Mouse (Mus musculus) cerebellum, adult (tissue): ENCODE results near the gene Uba5.
A peak's percentile ranks its signal among the peaks of the same experiment; 100 is the strongest.

Experiments used
- ATAC-seq: cut with Nextera tagmentation; 2 replicates; pipeline ENCODE4 v1.9.2; 2017; ENCODE audit warnings: mild to moderate bottlenecking, moderate library complexity, mixed read lengths; ENCODE audit not compliant: insufficient number of reproducible peaks, low FRiP score, low TSS enrichment

Uba5 gene

GRCm38 (mm10) chr9:104062430-104063243, at the start of gene Uba5:
TSS of gene Uba5 (minus strand) at chr9:104063134.
- peak; percentile 57; the same call in 1 of the 2 replicates for ATAC-seq

GRCm38 (mm10) chr9:104109151-104109550, 46.2 kb upstream of the Uba5 start:
- ATAC-seq = no peak

GRCm38 (mm10) chr9:104108571-104109143, 45.7 kb upstream of the Uba5 start:
- ATAC-seq = no peak

- ATAC-seq = no peak
Observed at GRCm38 (mm10) chr9:104107482-104107881, 44.5 kb upstream of the Uba5 start.

GRCm38 (mm10) chr9:104106930-104107329, 44.0 kb upstream of the Uba5 start:
- no peak for ATAC-seq

- no peak for ATAC-seq
Observed at GRCm38 (mm10) chr9:104104986-104105385, 42.1 kb upstream of the Uba5 start.

GRCm38 (mm10) chr9:104102901-104103300, 40.0 kb upstream of the Uba5 start:
- no peak for ATAC-seq

GRCm38 (mm10) chr9:104102301-104102700, 39.4 kb upstream of the Uba5 start:
- ATAC-seq = no peak

- no peak for ATAC-seq
Observed at GRCm38 (mm10) chr9:104101458-104101857, 38.5 kb upstream of the Uba5 start.

- no peak for ATAC-seq
Observed at GRCm38 (mm10) chr9:104100822-104101221, 37.9 kb upstream of the Uba5 start.

- no peak for ATAC-seq
Observed at GRCm38 (mm10) chr9:104099060-104099459, 36.1 kb upstream of the Uba5 start.

- no peak for ATAC-seq
Observed at GRCm38 (mm10) chr9:104098256-104098655, 35.3 kb upstream of the Uba5 start.

GRCm38 (mm10) chr9:104092945-104093344, 30.0 kb upstream of the Uba5 start:
- no peak for ATAC-seq

- ATAC-seq = no peak
Observed at GRCm38 (mm10) chr9:104088555-104088954, 25.6 kb upstream of the Uba5 start.

- no peak for ATAC-seq
Observed at GRCm38 (mm10) chr9:104085730-104086429, 22.9 kb upstream of the Uba5 start.

GRCm38 (mm10) chr9:104080038-104080437, 17.1 kb upstream of the Uba5 start:
- ATAC-seq = no peak

GRCm38 (mm10) chr9:104079379-104079778, 16.4 kb upstream of the Uba5 start:
- ATAC-seq = no peak

GRCm38 (mm10) chr9:104078780-104079179, 15.8 kb upstream of the Uba5 start:
- no peak for ATAC-seq

GRCm38 (mm10) chr9:104075808-104076207, 12.9 kb upstream of the Uba5 start:
- no peak for ATAC-seq

GRCm38 (mm10) chr9:104070863-104071604, 8.1 kb upstream of the Uba5 start:
- no peak for ATAC-seq

GRCm38 (mm10) chr9:104070241-104070640, 7.3 kb upstream of the Uba5 start:
- no peak for ATAC-seq
